Mouse (Mus musculus): ENCODE measurements around the gene Nrip1. TPM values are rescaled to one million over a fixed set of nuclear protein-coding genes. Genes with fewer than 3 reads are reported as not detected.
A peak's percentile ranks its signal among the peaks of the same experiment; 100 is the strongest.

Nrip1 gene
- polyA plus RNA-seq (2014; fragmentation: Nextera tagmentation; extraction: Ambion mirVana), result 36.9 and 56.8 TPM in 2 replicates

GRCm38 (mm10) chr16:76373671-76374091 is at the start of gene Nrip1:
TSS of gene Nrip1 (minus strand) at chr16:76373827.
- peak within 1 kb of the TSS; percentile 95 for H3K9ac ChIP-seq (ENCODE audit: low read depth, low read length)
- peak within 1 kb of the TSS; percentile 94 for H3K27ac ChIP-seq (ENCODE audit: low read depth, low read length)
- H3K4me1 ChIP-seq (ENCODE audit: control insufficient read depth, insufficient read depth, low read length), result peaks cover 19% of the 10 kb centered on the region; the same call in 1 of the 2 replicates
- H3K9me3 ChIP-seq (ENCODE audit: control insufficient read depth, low read length), result no peaks in the 10 kb centered on the region
- peak within 1 kb of the TSS; percentile 81 for H3K4me3 ChIP-seq (ENCODE audit: low read length)
- peak within 1 kb of the TSS; percentile 57 for H3K4me2 ChIP-seq (replicated peaks; ENCODE audit: low read depth, low read length)
- no peaks in the 10 kb centered on the region for H3K36me3 ChIP-seq (ENCODE audit: control insufficient read depth, insufficient read depth, low read length)
- 0% methylated on average over 9 of the region's 9 CpGs for WGBS
- ATAC-seq (ENCODE audit: low FRiP score, low TSS enrichment), result peak; percentile 38
- no peaks in the 10 kb centered on the region for H3K27me3 ChIP-seq (ENCODE audit: control insufficient read depth, insufficient read depth, low read length)

GRCm38 (mm10) chr16:76422531-76422930 is 48.9 kb upstream of the Nrip1 start:
- no peak overlapping the region for H3K4me3 ChIP-seq (ENCODE audit: low read length)
- H3K27me3 ChIP-seq (ENCODE audit: control insufficient read depth, insufficient read depth, low read length), result no peaks in the 10 kb centered on the region
- H3K27ac ChIP-seq (ENCODE audit: low read depth, low read length), result no peak overlapping the region
- H3K4me2 ChIP-seq (replicated peaks; ENCODE audit: low read depth, low read length), result no peak overlapping the region
- H3K9ac ChIP-seq (ENCODE audit: low read depth, low read length), result no peak overlapping the region
- ATAC-seq (ENCODE audit: low FRiP score, low TSS enrichment), result no peak
- H3K4me1 ChIP-seq (ENCODE audit: control insufficient read depth, insufficient read depth, low read length), result no peaks in the 10 kb centered on the region
- no peaks in the 10 kb centered on the region for H3K36me3 ChIP-seq (ENCODE audit: control insufficient read depth, insufficient read depth, low read length)
- no peaks in the 10 kb centered on the region for H3K9me3 ChIP-seq (ENCODE audit: control insufficient read depth, low read length)
- 92% methylated on average over 1 of the region's 1 CpGs for WGBS

GRCm38 (mm10) chr16:76419849-76420248 is 46.2 kb upstream of the Nrip1 start:
- 75% methylated on average over 8 of the region's 8 CpGs for WGBS
- no peaks in the 10 kb centered on the region for H3K27me3 ChIP-seq (ENCODE audit: control insufficient read depth, insufficient read depth, low read length)
- no peaks in the 10 kb centered on the region for H3K4me1 ChIP-seq (ENCODE audit: control insufficient read depth, insufficient read depth, low read length)
- no peaks in the 10 kb centered on the region for H3K9me3 ChIP-seq (ENCODE audit: control insufficient read depth, low read length)
- H3K27ac ChIP-seq (ENCODE audit: low read depth, low read length), result no peak overlapping the region
- H3K36me3 ChIP-seq (ENCODE audit: control insufficient read depth, insufficient read depth, low read length), result no peaks in the 10 kb centered on the region
- H3K4me3 ChIP-seq (ENCODE audit: low read length), result no peak overlapping the region
- no peak overlapping the region; the same call in 1 of the 2 replicates for H3K9ac ChIP-seq (ENCODE audit: low read depth, low read length)
- no peak for ATAC-seq (ENCODE audit: low FRiP score, low TSS enrichment)
- H3K4me2 ChIP-seq (replicated peaks; ENCODE audit: low read depth, low read length), result no peak overlapping the region

GRCm38 (mm10) chr16:76416477-76416876 is 42.9 kb upstream of the Nrip1 start:
- no peak overlapping the region for H3K9ac ChIP-seq (ENCODE audit: low read depth, low read length)
- H3K4me2 ChIP-seq (replicated peaks; ENCODE audit: low read depth, low read length), result no peak overlapping the region
- no peaks in the 10 kb centered on the region for H3K36me3 ChIP-seq (ENCODE audit: control insufficient read depth, insufficient read depth, low read length)
- H3K4me3 ChIP-seq (ENCODE audit: low read length), result no peak overlapping the region
- H3K27ac ChIP-seq (ENCODE audit: low read depth, low read length), result no peak overlapping the region
- H3K27me3 ChIP-seq (ENCODE audit: control insufficient read depth, insufficient read depth, low read length), result no peaks in the 10 kb centered on the region
- WGBS, result 96% methylated on average over 2 of the region's 2 CpGs
- H3K9me3 ChIP-seq (ENCODE audit: control insufficient read depth, low read length), result no peaks in the 10 kb centered on the region
- no peaks in the 10 kb centered on the region for H3K4me1 ChIP-seq (ENCODE audit: control insufficient read depth, insufficient read depth, low read length)
- ATAC-seq (ENCODE audit: low FRiP score, low TSS enrichment), result no peak

GRCm38 (mm10) chr16:76416060-76416438 is 42.4 kb upstream of the Nrip1 start:
- ATAC-seq (ENCODE audit: low FRiP score, low TSS enrichment), result no peak
- no peak overlapping the region for H3K4me3 ChIP-seq (ENCODE audit: low read length)
- WGBS, result 62% methylated on average over 5 of the region's 5 CpGs
- no peak overlapping the region for H3K27ac ChIP-seq (ENCODE audit: low read depth, low read length)
- H3K9ac ChIP-seq (ENCODE audit: low read depth, low read length), result no peak overlapping the region
- H3K9me3 ChIP-seq (ENCODE audit: control insufficient read depth, low read length), result no peaks in the 10 kb centered on the region
- no peaks in the 10 kb centered on the region for H3K36me3 ChIP-seq (ENCODE audit: control insufficient read depth, insufficient read depth, low read length)
- H3K4me2 ChIP-seq (replicated peaks; ENCODE audit: low read depth, low read length), result no peak overlapping the region
- H3K4me1 ChIP-seq (ENCODE audit: control insufficient read depth, insufficient read depth, low read length), result no peaks in the 10 kb centered on the region
- H3K27me3 ChIP-seq (ENCODE audit: control insufficient read depth, insufficient read depth, low read length), result no peaks in the 10 kb centered on the region

- Histone ChIP-seq H3K4me3 (ENCODE audit: low read length) (no peak overlapping the region), H3K4me1 (ENCODE audit: control insufficient read depth, insufficient read depth, low read length) (no peaks in the 10 kb centered on the region), H3K4me2 (replicated peaks; ENCODE audit: low read depth, low read length) (no peak overlapping the region), H3K27me3 (ENCODE audit: control insufficient read depth, insufficient read depth, low read length) (no peaks in the 10 kb centered on the region), H3K9me3 (ENCODE audit: control insufficient read depth, low read length) (no peaks in the 10 kb centered on the region), H3K36me3 (ENCODE audit: control insufficient read depth, insufficient read depth, low read length) (no peaks in the 10 kb centered on the region), H3K27ac (ENCODE audit: low read depth, low read length) (no peak overlapping the region), H3K9ac (ENCODE audit: low read depth, low read length) (no peak overlapping the region)
- WGBS, result 69% methylated on average over 9 of the region's 9 CpGs
- no peak for ATAC-seq (ENCODE audit: low FRiP score, low TSS enrichment)
Observed at GRCm38 (mm10) chr16:76415407-76416059, 41.9 kb upstream of the Nrip1 start.

- no peak overlapping the region for H3K9ac ChIP-seq (ENCODE audit: low read depth, low read length)
- no peaks in the 10 kb centered on the region for H3K4me1 ChIP-seq (ENCODE audit: control insufficient read depth, insufficient read depth, low read length)
- ATAC-seq (ENCODE audit: low FRiP score, low TSS enrichment), result no peak
- H3K9me3 ChIP-seq (ENCODE audit: control insufficient read depth, low read length), result no peaks in the 10 kb centered on the region
- no peak overlapping the region for H3K27ac ChIP-seq (ENCODE audit: low read depth, low read length)
- no peaks in the 10 kb centered on the region for H3K27me3 ChIP-seq (ENCODE audit: control insufficient read depth, insufficient read depth, low read length)
- no peak overlapping the region for H3K4me3 ChIP-seq (ENCODE audit: low read length)
- WGBS, result 69% methylated on average over 5 of the region's 5 CpGs
- no peak overlapping the region for H3K4me2 ChIP-seq (replicated peaks; ENCODE audit: low read depth, low read length)
- no peaks in the 10 kb centered on the region for H3K36me3 ChIP-seq (ENCODE audit: control insufficient read depth, insufficient read depth, low read length)
Observed at GRCm38 (mm10) chr16:76414528-76414927, 40.9 kb upstream of the Nrip1 start.

GRCm38 (mm10) chr16:76413581-76413980 is 40.0 kb upstream of the Nrip1 start:
- no peak overlapping the region for H3K27ac ChIP-seq (ENCODE audit: low read depth, low read length)
- ATAC-seq (ENCODE audit: low FRiP score, low TSS enrichment), result no peak
- no peaks in the 10 kb centered on the region for H3K36me3 ChIP-seq (ENCODE audit: control insufficient read depth, insufficient read depth, low read length)
- no peak overlapping the region for H3K4me3 ChIP-seq (ENCODE audit: low read length)
- no peaks in the 10 kb centered on the region for H3K9me3 ChIP-seq (ENCODE audit: control insufficient read depth, low read length)
- no peak overlapping the region for H3K4me2 ChIP-seq (replicated peaks; ENCODE audit: low read depth, low read length)
- no peaks in the 10 kb centered on the region for H3K27me3 ChIP-seq (ENCODE audit: control insufficient read depth, insufficient read depth, low read length)
- 93% methylated on average over 8 of the region's 8 CpGs for WGBS
- H3K9ac ChIP-seq (ENCODE audit: low read depth, low read length), result no peak overlapping the region
- H3K4me1 ChIP-seq (ENCODE audit: control insufficient read depth, insufficient read depth, low read length), result no peaks in the 10 kb centered on the region

- Histone ChIP-seq H3K36me3 (ENCODE audit: control insufficient read depth, insufficient read depth, low read length) (no peaks in the 10 kb centered on the region), H3K27ac (ENCODE audit: low read depth, low read length) (no peak overlapping the region), H3K4me3 (ENCODE audit: low read length) (no peak overlapping the region), H3K9me3 (ENCODE audit: control insufficient read depth, low read length) (no peaks in the 10 kb centered on the region), H3K4me2 (replicated peaks; ENCODE audit: low read depth, low read length) (no peak overlapping the region), H3K4me1 (ENCODE audit: control insufficient read depth, insufficient read depth, low read length) (0 out of 2 replicates have a peak, but pooled peaks cover 6% of the 10 kb centered on the region), H3K9ac (ENCODE audit: low read depth, low read length) (no peak overlapping the region), H3K27me3 (ENCODE audit: control insufficient read depth, insufficient read depth, low read length) (no peaks in the 10 kb centered on the region)
- ATAC-seq (ENCODE audit: low FRiP score, low TSS enrichment), result no peak
- WGBS, result 56% methylated on average over 1 of the region's 1 CpGs
Observed at GRCm38 (mm10) chr16:76409355-76409722, 35.7 kb upstream of the Nrip1 start.
